ENCODE assay signal across 17 mouse cellular contexts in the genomic region with DNA sequence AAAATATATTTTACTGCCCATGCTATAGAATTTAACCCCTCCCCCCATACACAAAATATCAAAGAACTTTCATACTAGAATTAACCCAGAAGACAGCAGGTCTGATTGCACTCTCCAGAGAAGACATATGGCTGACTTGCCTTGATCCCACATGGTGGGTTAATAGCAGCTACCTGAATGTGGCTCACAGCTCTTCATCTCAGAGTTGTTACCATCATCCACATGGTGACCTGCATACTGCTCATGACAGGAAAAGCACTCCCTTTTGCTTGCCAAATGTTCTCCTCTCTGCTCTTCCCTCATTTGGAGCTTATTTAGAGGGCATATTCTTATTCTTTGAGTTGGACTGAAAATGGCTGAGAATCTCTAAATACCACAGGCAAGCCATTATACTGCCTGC.
"Had no signal": no experiment of that assay in that cellular context is flagged by ENCODE, and none has a peak within 500 bp of the region (broad histone marks: within the 10 kb centered on the region; RNA-seq: fewer than 3 reads in every experiment).

No protein-coding gene starts in this region.

- ATAC-seq: hindbrain, embryonic 16.5 days; inflammation-experienced regulatory T-cells, adult 6 months; intestine, embryonic 15.5 days; intestine, postnatal 0 days; liver, embryonic 12.5 days had no signal

- DNase-seq: gastrocnemius, postnatal 10 days; gastrocnemius, postnatal 25 days; heart, adult 18-20 months; heart, postnatal 10 days; heart, postnatal 4 days; kidney, adult 18-20 months; kidney, adult 8-10 months; kidney, postnatal 10 days; kidney, postnatal 25 days; kidney, postnatal 4 days; left cerebral cortex, postnatal 4 days; lung, adult 18-20 months had no signal
